Mouse (Mus musculus): ENCODE measurements at regions not wholly inside any gene's neighbourhood (a gene's known extent, or its start where the extent isn't known, plus 50 kb on each side); places are given as distances from the start of the nearest gene placed in this dataset.

- TF ChIP-seq POLR2AphosphoS2 (IDR thresholded peaks at IDR 0.05; ENCODE audit: low read length) (no peak), CTCF (IDR thresholded peaks at IDR 0.05 in 2 of 3, conservative IDR thresholded peaks at IDR 0.05 in 1 of 3; ENCODE audit: control insufficient read depth in 1 of 3, insufficient read depth in 1 of 3, low read depth in 2 of 3, low read length in 3 of 3, poor library complexity in 1 of 3, severe bottlenecking in 1 of 3) (no peak), UBTF (IDR thresholded peaks at IDR 0.05; ENCODE audit: borderline replicate concordance, insufficient read depth, low read depth, low read length) (no peak), JUND (IDR thresholded peaks at IDR 0.05; ENCODE audit: low read depth, low read length) (no peak), ZC3H11A (IDR thresholded peaks at IDR 0.05; ENCODE audit: low read depth, low read length) (no peak), MEF2A (IDR thresholded peaks at IDR 0.05; ENCODE audit: extremely low read depth, insufficient replicate concordance, low read depth, low read length, poor library complexity, severe bottlenecking) (no peak), ZMIZ1 (IDR thresholded peaks at IDR 0.05; ENCODE audit: low read depth, low read length) (no peak), POLR2A (IDR thresholded peaks at IDR 0.05; ENCODE audit: control insufficient read depth in 1 of 2, insufficient read depth in 1 of 2, low read depth in 1 of 2, low read length in 2 of 2, poor library complexity in 1 of 2) (no peak), ETS1 (IDR thresholded peaks at IDR 0.05; ENCODE audit: low read depth, low read length) (no peak), SIN3A (IDR thresholded peaks at IDR 0.05; ENCODE audit: low read length) (no peak), MYC (IDR thresholded peaks at IDR 0.05; ENCODE audit: low read depth, low read length) (no peak), GATA1 (IDR thresholded peaks at IDR 0.05; ENCODE audit: low read depth, low read length) (no peak), CHD1 (IDR thresholded peaks at IDR 0.05; ENCODE audit: low read depth, low read length) (no peak), BHLHE40 (IDR thresholded peaks at IDR 0.05; ENCODE audit: borderline replicate concordance, low read depth, low read length) (no peak)
Measured at GRCm38 (mm10) chr1:73532316-73532715, 516.6 kb upstream of the Tnp1 start.
